8 mouse cellular contexts compared by ENCODE assay signal in genomic region chr9:41791501-41792172, GRCm38 (mm10).
DNase-seq lines count a peak whose midpoint lies in the region; ATAC-seq lines count a peak whose summit lies in the region.

No protein-coding gene starts in this region.

- peak; percentile 10 for DNase-seq in cerebellum, adult 11 months
- peak; percentile 31 to 40 for DNase-seq in right cerebral cortex, adult 2 months (ENCODE audit: low spot score in 2 of 2)
- DNase-seq in right cerebral cortex, postnatal 25 days, result no peak
- peak; percentile 32 to 53 for DNase-seq in layer of hippocampus, postnatal 36 days
- no peak for DNase-seq in c-Kit-positive CD71-positive TER-119-positive erythroid progenitor cells, embryonic 14.5 days (ENCODE audit: low spot score)
- no peak for DNase-seq in heart, adult 9 months (ENCODE audit: low spot score in 2 of 2)
- no peak for DNase-seq in testis, postnatal 10 days (ENCODE audit: low spot score)

- no peak for ATAC-seq in cerebellum, adult (ENCODE audit: insufficient number of reproducible peaks, low FRiP score, low TSS enrichment)

Comparison
In these comparisons a context has a peak if more than half of its experiments do, and no peak if none do; other contexts are left out.
1. DNase-seq: peak in cerebellum, adult 11 months (single experiment), right cerebral cortex, adult 2 months (2 of 2) and layer of hippocampus, postnatal 36 days (2 of 2); none in right cerebral cortex, postnatal 25 days (single experiment), c-Kit-positive CD71-positive TER-119-positive erythroid progenitor cells, embryonic 14.5 days (single experiment), heart, adult 9 months (0 of 2) and testis, postnatal 10 days (single experiment).